Mouse (Mus musculus) cerebellum, adult 18-20 months (tissue): ENCODE measurements at regions not wholly inside any gene's neighbourhood (a gene's known extent, or its start where the extent isn't known, plus 50 kb on each side); places are given as distances from the start of the nearest gene placed in this dataset.

Experiments
- DNase-seq, 2 experiments: peaks; one replicate each; pipeline ENCODE4 v3.0.0; 2021

- no peak for DNase-seq
Measured at GRCm38 (mm10) chr16:76718147-76718546, 295.4 kb upstream of the Usp25 start.

GRCm38 (mm10) chr16:76694913-76695312 lies 318.6 kb upstream of the Usp25 start:
- no peak for DNase-seq

GRCm38 (mm10) chr16:76687735-76688447 lies 314.3 kb upstream of the Nrip1 start:
- no peak for DNase-seq

- no peak for DNase-seq
Measured at GRCm38 (mm10) chr16:76685562-76685961, 311.9 kb upstream of the Nrip1 start.

GRCm38 (mm10) chr16:76680061-76680911 lies 306.7 kb upstream of the Nrip1 start:
- no peak for DNase-seq

- DNase-seq: no peak
Measured at GRCm38 (mm10) chr16:76678885-76679284, 305.3 kb upstream of the Nrip1 start.

GRCm38 (mm10) chr16:76669795-76670194 lies 296.2 kb upstream of the Nrip1 start:
- no peak for DNase-seq

GRCm38 (mm10) chr16:76667046-76667445 lies 293.4 kb upstream of the Nrip1 start:
- no peak for DNase-seq

- DNase-seq: no peak
Measured at GRCm38 (mm10) chr16:76655106-76655505, 281.5 kb upstream of the Nrip1 start.

- no peak for DNase-seq
Measured at GRCm38 (mm10) chr16:76644281-76644680, 270.7 kb upstream of the Nrip1 start.

- DNase-seq: no peak
Measured at GRCm38 (mm10) chr16:76643801-76644200, 270.2 kb upstream of the Nrip1 start.

- DNase-seq: no peak
Measured at GRCm38 (mm10) chr16:76635169-76635568, 261.5 kb upstream of the Nrip1 start.

- DNase-seq: no peak
Measured at GRCm38 (mm10) chr16:76634196-76634698, 260.6 kb upstream of the Nrip1 start.

GRCm38 (mm10) chr16:76626142-76626541 lies 252.5 kb upstream of the Nrip1 start:
- no peak for DNase-seq

- DNase-seq: no peak
Measured at GRCm38 (mm10) chr16:76621715-76622114, 248.1 kb upstream of the Nrip1 start.

GRCm38 (mm10) chr16:76618295-76618694 lies 244.7 kb upstream of the Nrip1 start:
- no peak for DNase-seq

GRCm38 (mm10) chr16:76611061-76611460 lies 237.4 kb upstream of the Nrip1 start:
- no peak for DNase-seq

GRCm38 (mm10) chr16:76604914-76605313 lies 231.3 kb upstream of the Nrip1 start:
- DNase-seq: no peak

- DNase-seq: no peak
Measured at GRCm38 (mm10) chr16:76603846-76604258, 230.2 kb upstream of the Nrip1 start.

GRCm38 (mm10) chr16:76603431-76603830 lies 229.8 kb upstream of the Nrip1 start:
- no peak for DNase-seq

GRCm38 (mm10) chr16:76600131-76600530 lies 226.5 kb upstream of the Nrip1 start:
- no peak for DNase-seq

- no peak for DNase-seq
Measured at GRCm38 (mm10) chr16:76591956-76592768, 218.5 kb upstream of the Nrip1 start.

- DNase-seq: no peak
Measured at GRCm38 (mm10) chr16:76589791-76590190, 216.2 kb upstream of the Nrip1 start.
